Mouse (Mus musculus) heart, postnatal 0 days (tissue): ENCODE data around the gene Zfp82.

Experiments
- CTCF ChIP-seq: IDR thresholded peaks from 2 replicates; pipeline ENCODE4 v1.5.1; 2016; ENCODE audit warnings: antibody characterized with exemption, control low read depth, low read depth
- EP300 ChIP-seq: IDR thresholded peaks from 2 replicates; pipeline ENCODE4 v1.6.1; 2016; ENCODE audit warnings: antibody characterized with exemption, low read depth

DNA sequence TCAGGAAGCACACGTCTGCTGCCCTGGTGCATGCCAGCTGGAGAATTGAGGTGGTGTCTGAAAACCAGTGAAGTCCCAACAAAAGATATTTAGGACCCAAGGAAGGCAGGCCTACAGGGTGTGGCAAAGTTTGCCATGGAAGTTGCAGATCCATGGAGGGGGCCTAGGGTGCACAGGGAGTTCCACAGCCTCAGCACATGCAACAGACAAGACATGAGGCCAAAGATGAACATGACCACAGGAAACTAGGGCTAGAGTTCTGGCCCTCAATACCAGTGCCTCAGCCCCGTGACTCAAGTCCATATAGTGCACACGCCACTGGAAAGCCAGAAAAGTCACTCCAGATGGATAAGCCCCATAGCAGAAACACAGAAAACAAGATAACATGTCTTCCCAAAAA, 44.1 kb downstream of the Zfp82 start:
- TF ChIP-seq EP300: no peak
- no peak for TF ChIP-seq CTCF
